Mouse (Mus musculus) liver, adult 2 months (tissue): ENCODE data around the gene Capza1.

Experiments used
- CTCF ChIP-seq: fragments of 200-500 bp; IDR thresholded peaks from 2 replicates; pipeline ENCODE4 v1.5.1; 2011; ENCODE audit warnings: low read depth, low read length, control low read depth
- POLR2A ChIP-seq: fragments of 200-500 bp; IDR thresholded peaks from 2 replicates; pipeline ENCODE4 v1.6.1; 2011; ENCODE audit warnings: low read length, control low read depth; ENCODE audit not compliant: insufficient read depth; ENCODE audit errors: extremely low read depth

GRCm38 (mm10) chr3:104794953-104795470 is 69.3 kb downstream of the Capza1 start:
- no peak for TF ChIP-seq CTCF
- TF ChIP-seq POLR2A: no peak
